Mouse (Mus musculus): Measurements from ENCODE around the gene Cyp4f18. TPM values are rescaled to one million over a fixed set of nuclear protein-coding genes. Genes with fewer than 3 reads are reported as not detected.
"Not testable (repeated sequence)": the region's sequence is repeated elsewhere in the genome, so short reads cannot be mapped to it uniquely, and the experiment has no call there.

Cyp4f18 gene
- polyA plus RNA-seq, 1 experiment from 2014 or later = 0.70 TPM

- no peaks in the 10 kb centered on the region for H3K4me1 ChIP-seq (ENCODE audit: control insufficient read depth, insufficient read depth, low read length)
- H3K36me3 ChIP-seq (ENCODE audit: control insufficient read depth, insufficient read depth, low read length) = peaks cover 34% of the 10 kb centered on the region
- no peak overlapping the region for H3K4me2 ChIP-seq (ENCODE audit: low read length)
- H3K9me3 ChIP-seq (replicated peaks; ENCODE audit: control insufficient read depth, low read length, poor library complexity, severe bottlenecking) = no peaks in the 10 kb centered on the region; the same call in 1 of the 2 replicates
- ATAC-seq = no peak
- no peaks in the 10 kb centered on the region for H3K27me3 ChIP-seq (ENCODE audit: control insufficient read depth, insufficient read depth, low read depth, low read length)
- no peak overlapping the region for H3K9ac ChIP-seq (ENCODE audit: low read depth, low read length)
- H3K4me3 ChIP-seq (ENCODE audit: low read depth, low read length) = no peak overlapping the region
- H3K27ac ChIP-seq (ENCODE audit: low read length) = no peak overlapping the region
These were observed 43.0 kb downstream of the Cyp4f18 start for GRCm38 (mm10) chr8:71966411-71966810.

GRCm38 (mm10) chr8:71965166-71965565, 44.3 kb downstream of the Cyp4f18 start:
- Histone ChIP-seq H3K4me3 (ENCODE audit: low read depth, low read length) (no peak overlapping the region), H3K9me3 (replicated peaks; ENCODE audit: control insufficient read depth, low read length, poor library complexity, severe bottlenecking) (no peaks in the 10 kb centered on the region; the same call in 1 of the 2 replicates), H3K27me3 (ENCODE audit: control insufficient read depth, insufficient read depth, low read depth, low read length) (no peaks in the 10 kb centered on the region), H3K27ac (ENCODE audit: low read length) (no peak overlapping the region), H3K36me3 (ENCODE audit: control insufficient read depth, insufficient read depth, low read length) (peaks cover 36% of the 10 kb centered on the region), H3K9ac (ENCODE audit: low read depth, low read length) (no peak overlapping the region), H3K4me1 (ENCODE audit: control insufficient read depth, insufficient read depth, low read length) (no peaks in the 10 kb centered on the region), H3K4me2 (ENCODE audit: low read length) (no peak overlapping the region)
- 97% methylated on average over 2 of the region's 2 CpGs for WGBS
- ATAC-seq = no peak

- no peak for ATAC-seq
These were observed 45.4 kb downstream of the Cyp4f18 start for GRCm38 (mm10) chr8:71964051-71964450.

GRCm38 (mm10) chr8:71961796-71962195, 47.6 kb downstream of the Cyp4f18 start:
- 97% methylated on average over 5 of the region's 5 CpGs for WGBS
- Histone ChIP-seq H3K27ac (ENCODE audit: low read length) (no peak overlapping the region), H3K4me1 (ENCODE audit: control insufficient read depth, insufficient read depth, low read length) (no peaks in the 10 kb centered on the region), H3K9me3 (replicated peaks; ENCODE audit: control insufficient read depth, low read length, poor library complexity, severe bottlenecking) (no peaks in the 10 kb centered on the region; the same call in none of the 2 replicates), H3K9ac (ENCODE audit: low read depth, low read length) (no peak overlapping the region), H3K36me3 (ENCODE audit: control insufficient read depth, insufficient read depth, low read length) (peaks cover 17% of the 10 kb centered on the region), H3K4me2 (ENCODE audit: low read length) (no peak overlapping the region), H3K27me3 (ENCODE audit: control insufficient read depth, insufficient read depth, low read depth, low read length) (no peaks in the 10 kb centered on the region), H3K4me3 (ENCODE audit: low read depth, low read length) (no peak overlapping the region)
- no peak for ATAC-seq

More at GRCm38 (mm10) chr8:71964051-71964450, 45.4 kb downstream of the Cyp4f18 start:
- Histone ChIP-seq H3K9me3 (replicated peaks; ENCODE audit: control insufficient read depth, low read length, poor library complexity, severe bottlenecking) (no peaks in the 10 kb centered on the region; the same call in 1 of the 2 replicates), H3K9ac (ENCODE audit: low read depth, low read length) (no peak overlapping the region), H3K36me3 (ENCODE audit: control insufficient read depth, insufficient read depth, low read length) (peaks cover 36% of the 10 kb centered on the region), H3K4me2 (ENCODE audit: low read length) (no peak overlapping the region), H3K4me3 (ENCODE audit: low read depth, low read length) (no peak overlapping the region), H3K4me1 (ENCODE audit: control insufficient read depth, insufficient read depth, low read length) (no peaks in the 10 kb centered on the region), H3K27me3 (ENCODE audit: control insufficient read depth, insufficient read depth, low read depth, low read length) (no peaks in the 10 kb centered on the region), H3K27ac (ENCODE audit: low read length) (no peak overlapping the region)
- 90% methylated on average over 3 of the region's 3 CpGs for WGBS

- H3K9ac ChIP-seq (ENCODE audit: low read depth, low read length) = no peak overlapping the region
- no peak for ATAC-seq
- H3K4me3 ChIP-seq (ENCODE audit: low read depth, low read length) = no peak overlapping the region
These were observed 48.9 kb downstream of the Cyp4f18 start for GRCm38 (mm10) chr8:71960483-71960882.

GRCm38 (mm10) chr8:71954666-71955065, 54.8 kb downstream of the Cyp4f18 start:
- no peaks in the 10 kb centered on the region for H3K27me3 ChIP-seq (ENCODE audit: control insufficient read depth, insufficient read depth, low read depth, low read length)
- H3K9ac ChIP-seq (ENCODE audit: low read depth, low read length) = no peak overlapping the region
- peaks cover 17% of the 10 kb centered on the region for H3K4me1 ChIP-seq (ENCODE audit: control insufficient read depth, insufficient read depth, low read length)
- H3K4me3 ChIP-seq (ENCODE audit: low read depth, low read length) = no peak overlapping the region
- 98% methylated on average over 9 of the region's 9 CpGs for whole genome bisulfite sequencing
- peaks cover 4% of the 10 kb centered on the region; the same call in 1 of the 2 replicates for H3K36me3 ChIP-seq (ENCODE audit: control insufficient read depth, insufficient read depth, low read length)
- no peak overlapping the region for H3K27ac ChIP-seq (ENCODE audit: low read length)
- ATAC-seq = no peak
- H3K4me2 ChIP-seq (ENCODE audit: low read length) = no peak overlapping the region
- H3K9me3 ChIP-seq (replicated peaks; ENCODE audit: control insufficient read depth, low read length, poor library complexity, severe bottlenecking) = peaks cover 2% of the 10 kb centered on the region

More at GRCm38 (mm10) chr8:71960483-71960882, 48.9 kb downstream of the Cyp4f18 start:
- Histone ChIP-seq H3K36me3 (ENCODE audit: control insufficient read depth, insufficient read depth, low read length) (peaks cover 6% of the 10 kb centered on the region), H3K4me1 (ENCODE audit: control insufficient read depth, insufficient read depth, low read length) (no peaks in the 10 kb centered on the region), H3K27me3 (ENCODE audit: control insufficient read depth, insufficient read depth, low read depth, low read length) (no peaks in the 10 kb centered on the region), H3K4me2 (ENCODE audit: low read length) (no peak overlapping the region), H3K9me3 (replicated peaks; ENCODE audit: control insufficient read depth, low read length, poor library complexity, severe bottlenecking) (no peaks in the 10 kb centered on the region; the same call in 1 of the 2 replicates), H3K27ac (ENCODE audit: low read length) (no peak overlapping the region)

- not testable (repeated sequence) for H3K4me3 ChIP-seq (ENCODE audit: low read depth, low read length); H3K9me3 ChIP-seq (replicated peaks; ENCODE audit: control insufficient read depth, low read length, poor library complexity, severe bottlenecking); H3K4me2 ChIP-seq (ENCODE audit: low read length); H3K27ac ChIP-seq (ENCODE audit: low read length); H3K36me3 ChIP-seq (ENCODE audit: control insufficient read depth, insufficient read depth, low read length); H3K27me3 ChIP-seq (ENCODE audit: control insufficient read depth, insufficient read depth, low read depth, low read length); ATAC-seq; H3K9ac ChIP-seq (ENCODE audit: low read depth, low read length)
- whole genome bisulfite sequencing = 98% methylated on average over 16 of the region's 16 CpGs
- peaks cover 17% of the 10 kb centered on the region for H3K4me1 ChIP-seq (ENCODE audit: control insufficient read depth, insufficient read depth, low read length)
These were observed 56.3 kb downstream of the Cyp4f18 start for GRCm38 (mm10) chr8:71952961-71953700.

- Histone ChIP-seq H3K4me1 (ENCODE audit: control insufficient read depth, insufficient read depth, low read length) (peaks cover 17% of the 10 kb centered on the region), H3K9ac (ENCODE audit: low read depth, low read length) (no peak overlapping the region), H3K4me3 (ENCODE audit: low read depth, low read length) (no peak overlapping the region), H3K4me2 (ENCODE audit: low read length) (no peak overlapping the region), H3K36me3 (ENCODE audit: control insufficient read depth, insufficient read depth, low read length) (peaks cover 4% of the 10 kb centered on the region; the same call in 1 of the 2 replicates), H3K9me3 (replicated peaks; ENCODE audit: control insufficient read depth, low read length, poor library complexity, severe bottlenecking) (peaks cover 2% of the 10 kb centered on the region), H3K27me3 (ENCODE audit: control insufficient read depth, insufficient read depth, low read depth, low read length) (no peaks in the 10 kb centered on the region), H3K27ac (ENCODE audit: low read length) (no peak overlapping the region)
- 97% methylated on average over 1 of the region's 1 CpGs for WGBS
- no peak for ATAC-seq
These were observed 56.9 kb downstream of the Cyp4f18 start for GRCm38 (mm10) chr8:71952489-71952888.

GRCm38 (mm10) chr8:71951436-71952161, 57.8 kb downstream of the Cyp4f18 start:
- 43% methylated on average over 13 of the region's 14 CpGs for WGBS
- Histone ChIP-seq H3K9me3 (replicated peaks; ENCODE audit: control insufficient read depth, low read length, poor library complexity, severe bottlenecking) (peaks cover 2% of the 10 kb centered on the region), H3K9ac (ENCODE audit: low read depth, low read length) (peak overlapping the region; percentile 83), H3K4me3 (ENCODE audit: low read depth, low read length) (peak overlapping the region; percentile 85), H3K4me1 (ENCODE audit: control insufficient read depth, insufficient read depth, low read length) (peaks cover 17% of the 10 kb centered on the region), H3K27me3 (ENCODE audit: control insufficient read depth, insufficient read depth, low read depth, low read length) (no peaks in the 10 kb centered on the region; the same call in 1 of the 2 replicates), H3K4me2 (ENCODE audit: low read length) (peak overlapping the region; percentile 60), H3K27ac (ENCODE audit: low read length) (peak overlapping the region; percentile 33; the same call in 1 of the 2 replicates), H3K36me3 (ENCODE audit: control insufficient read depth, insufficient read depth, low read length) (peaks cover 4% of the 10 kb centered on the region; the same call in 1 of the 2 replicates)
- ATAC-seq = no peak

Measured in midbrain, embryonic 16.5 days (tissue).